Mouse (Mus musculus): ENCODE results near the gene Morn3.

DNA sequence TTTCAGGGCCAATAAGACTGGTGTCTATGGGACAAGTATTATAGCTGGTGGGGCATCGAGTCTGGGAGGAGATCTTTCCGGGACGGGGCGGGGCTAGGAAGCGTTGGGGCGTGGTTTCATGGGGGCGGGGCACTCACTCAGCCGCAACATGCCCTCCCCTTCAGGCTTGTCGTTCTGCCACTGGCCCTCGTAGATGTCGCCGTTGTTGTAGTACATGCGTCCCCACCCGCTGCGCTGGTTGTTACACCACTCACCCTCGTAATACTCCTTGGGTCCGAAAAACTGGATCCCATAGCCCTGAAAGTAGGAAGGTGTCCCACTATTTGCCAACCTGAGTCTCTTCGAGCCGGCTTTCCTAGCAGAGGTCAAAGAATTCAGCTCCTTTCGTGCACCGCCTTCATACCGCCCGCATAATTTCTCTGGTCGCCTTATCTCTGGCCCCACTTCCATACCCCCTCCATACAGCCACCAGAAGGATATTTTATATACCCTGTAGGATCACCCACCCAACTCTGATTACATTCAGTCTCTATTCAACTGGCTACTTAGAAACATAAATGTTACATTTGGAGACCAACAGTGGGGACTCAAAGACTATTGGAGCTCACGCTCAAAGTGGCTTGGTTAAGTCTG lies 7.6 kb downstream of the Morn3 start:
- no peak for TF ChIP-seq GATA1 (IDR thresholded peaks at IDR 0.05; ENCODE audit: low read length)
- no peak for TF ChIP-seq TAL1 (IDR thresholded peaks at IDR 0.05; ENCODE audit: low read length)

Data from erythroblast, embryonic 14.5 days (primary cell).